In genomic region chr8:127775160-127775559, GRCm38 (mm10) we compare ENCODE assay signal across 19 mouse cellular contexts.
DNase-seq lines count a peak whose midpoint lies in the region; ATAC-seq and TF ChIP-seq lines count a peak whose summit lies in the region.
"Had no signal": no experiment of that assay in that cellular context is flagged by ENCODE, and none has a peak within 500 bp of the region (broad histone marks: within the 10 kb centered on the region; RNA-seq: fewer than 3 reads in every experiment).

No protein-coding gene starts in this region.

- no peak for ATAC-seq in hindbrain, embryonic 14.5 days (ENCODE audit: low FRiP score)
- no peak for ATAC-seq in stomach, embryonic 16.5 days (ENCODE audit: insufficient read depth, low FRiP score)
- ATAC-seq in stomach, postnatal 0 days (ENCODE audit: low FRiP score, low TSS enrichment) = no peak
- no peak for ATAC-seq in forebrain, postnatal 0 days
- ATAC-seq: liver, postnatal 0 days had no signal

- H3K36me3 ChIP-seq in hindbrain, embryonic 10.5 days = no peaks in the 10 kb centered on the region
- H3K36me3 ChIP-seq in hindbrain, embryonic 14.5 days (replicated peaks; ENCODE audit: control insufficient read depth, insufficient read depth) = no peaks in the 10 kb centered on the region
- no peaks in the 10 kb centered on the region for H3K36me3 ChIP-seq in stomach, embryonic 16.5 days (ENCODE audit: control insufficient read depth, insufficient read depth, low read length)
- no peaks in the 10 kb centered on the region for H3K36me3 ChIP-seq in stomach, postnatal 0 days (ENCODE audit: control insufficient read depth, insufficient read depth, low read length)
- no peaks in the 10 kb centered on the region for H3K36me3 ChIP-seq in forebrain, postnatal 0 days (ENCODE audit: insufficient read depth)
- H3K36me3 ChIP-seq in small intestine, adult 2 months (ENCODE audit: control insufficient read depth, insufficient read depth, low read length) = no peaks in the 10 kb centered on the region
- no peaks in the 10 kb centered on the region for H3K36me3 ChIP-seq in kidney, adult 2 months (ENCODE audit: control insufficient read depth, insufficient read depth, low read length)
- H3K36me3 ChIP-seq: embryonic facial prominence, embryonic 13.5 days; limb, embryonic 10.5 days; stomach, embryonic 15.5 days had no signal

- no peak for TF ChIP-seq POLR2A in small intestine, adult 2 months (IDR thresholded peaks at IDR 0.05; ENCODE audit: low read depth, low read length)
- no peak for TF ChIP-seq POLR2A in kidney, adult 2 months (IDR thresholded peaks at IDR 0.05; ENCODE audit: low read depth, low read length)

- WGBS in hindbrain, embryonic 10.5 days = 12% methylated on average over 1 of the region's 1 CpGs
- 13% methylated on average over 1 of the region's 1 CpGs for WGBS in hindbrain, embryonic 14.5 days
- WGBS in stomach, embryonic 16.5 days = 3% methylated on average over 1 of the region's 1 CpGs
- 10% methylated on average over 1 of the region's 1 CpGs for WGBS in stomach, postnatal 0 days
- 19% methylated on average over 1 of the region's 1 CpGs for WGBS in forebrain, postnatal 0 days
- WGBS in small intestine, adult 2 months = 14% methylated on average over 1 of the region's 1 CpGs
- WGBS in kidney, adult 2 months = 42% methylated on average over 1 of the region's 1 CpGs

- H3K9me3 ChIP-seq in hindbrain, embryonic 10.5 days = peaks cover 8% of the 10 kb centered on the region; the same call in 1 of the 2 replicates
- H3K9me3 ChIP-seq in hindbrain, embryonic 14.5 days (ENCODE audit: control insufficient read depth, low read length) = no peaks in the 10 kb centered on the region
- H3K9me3 ChIP-seq in stomach, embryonic 16.5 days (replicated peaks; ENCODE audit: control insufficient read depth, low read length) = no peaks in the 10 kb centered on the region
- no peaks in the 10 kb centered on the region for H3K9me3 ChIP-seq in stomach, postnatal 0 days (ENCODE audit: control insufficient read depth, low read length)
- H3K9me3 ChIP-seq in forebrain, postnatal 0 days (ENCODE audit: low read length) = no peaks in the 10 kb centered on the region
- H3K9me3 ChIP-seq: embryonic facial prominence, embryonic 13.5 days; limb, embryonic 10.5 days; stomach, embryonic 15.5 days had no signal

- no peak overlapping the region for H3K4me3 ChIP-seq in hindbrain, embryonic 10.5 days
- H3K4me3 ChIP-seq in hindbrain, embryonic 14.5 days (replicated peaks; ENCODE audit: low read length) = no peak overlapping the region
- H3K4me3 ChIP-seq in stomach, embryonic 16.5 days (replicated peaks; ENCODE audit: low read length) = no peak overlapping the region
- H3K4me3 ChIP-seq in stomach, postnatal 0 days (ENCODE audit: low read depth, low read length) = no peak overlapping the region
- H3K4me3 ChIP-seq in forebrain, postnatal 0 days (ENCODE audit: low read depth, low read length) = no peak overlapping the region
- H3K4me3 ChIP-seq in small intestine, adult 2 months (ENCODE audit: low read depth, low read length) = no peak overlapping the region
- H3K4me3 ChIP-seq in kidney, adult 2 months (ENCODE audit: insufficient read depth, low read depth, low read length) = no peak overlapping the region
- H3K4me3 ChIP-seq: embryonic facial prominence, embryonic 13.5 days; limb, embryonic 10.5 days; stomach, embryonic 15.5 days had no signal

- H3K27me3 ChIP-seq in hindbrain, embryonic 10.5 days (ENCODE audit: insufficient read depth, poor library complexity, severe bottlenecking) = peaks cover 9% of the 10 kb centered on the region; the same call in 1 of the 2 replicates
- H3K27me3 ChIP-seq in hindbrain, embryonic 14.5 days (ENCODE audit: control insufficient read depth, insufficient read depth, low read length) = no peaks in the 10 kb centered on the region
- H3K27me3 ChIP-seq in stomach, embryonic 16.5 days (ENCODE audit: control insufficient read depth, insufficient read depth, low read length) = no peaks in the 10 kb centered on the region
- H3K27me3 ChIP-seq in stomach, postnatal 0 days (ENCODE audit: control insufficient read depth, insufficient read depth, low read length) = no peaks in the 10 kb centered on the region
- H3K27me3 ChIP-seq in forebrain, postnatal 0 days (ENCODE audit: insufficient read depth, low read length) = no peaks in the 10 kb centered on the region
- no peaks in the 10 kb centered on the region for H3K27me3 ChIP-seq in small intestine, adult 2 months (ENCODE audit: control insufficient read depth, insufficient read depth, low read length)
- H3K27me3 ChIP-seq in kidney, adult 2 months (replicated peaks; ENCODE audit: control insufficient read depth, insufficient read depth, low read length) = no peaks in the 10 kb centered on the region
- H3K27me3 ChIP-seq: stomach, embryonic 15.5 days had no signal

- no peak overlapping the region for H3K4me2 ChIP-seq in hindbrain, embryonic 14.5 days (replicated peaks)
- no peak overlapping the region for H3K4me2 ChIP-seq in stomach, embryonic 16.5 days (ENCODE audit: low read depth, low read length)
- H3K4me2 ChIP-seq in stomach, postnatal 0 days (replicated peaks; ENCODE audit: low read depth) = no peak overlapping the region
- H3K4me2 ChIP-seq in forebrain, postnatal 0 days (ENCODE audit: low read depth) = peak overlapping the region; percentile 33; the same call in 1 of the 2 replicates
- H3K4me2 ChIP-seq: heart, embryonic 11.5 days; stomach, embryonic 15.5 days had no signal

- no peak for TF ChIP-seq EP300 in stomach, postnatal 0 days (optimal IDR thresholded peaks at IDR 0.05)

- 0 out of 2 replicates have a peak overlapping the region, but pooled peaks have one; percentile 46 for H3K27ac ChIP-seq in hindbrain, embryonic 10.5 days
- no peak overlapping the region for H3K27ac ChIP-seq in hindbrain, embryonic 14.5 days
- H3K27ac ChIP-seq in stomach, embryonic 16.5 days (ENCODE audit: low read length) = 0 out of 2 replicates have a peak overlapping the region, but pooled peaks have one; percentile 39
- no peak overlapping the region for H3K27ac ChIP-seq in stomach, postnatal 0 days (replicated peaks)
- H3K27ac ChIP-seq in forebrain, postnatal 0 days (ENCODE audit: low read depth, low read length) = 0 out of 2 replicates have a peak overlapping the region, but pooled peaks have one; percentile 42
- 0 out of 2 replicates have a peak overlapping the region, but pooled peaks have one; percentile 21 for H3K27ac ChIP-seq in small intestine, adult 2 months (ENCODE audit: insufficient read depth, low read depth, low read length)
- H3K27ac ChIP-seq in kidney, adult 2 months (ENCODE audit: insufficient read depth, low read depth, low read length) = no peak overlapping the region
- H3K27ac ChIP-seq: embryonic facial prominence, embryonic 13.5 days; limb, embryonic 10.5 days; stomach, embryonic 15.5 days had no signal

- peaks cover 43% of the 10 kb centered on the region for H3K4me1 ChIP-seq in hindbrain, embryonic 10.5 days (replicated peaks)
- H3K4me1 ChIP-seq in hindbrain, embryonic 14.5 days (replicated peaks; ENCODE audit: control insufficient read depth, insufficient read depth, low read length) = peaks cover 23% of the 10 kb centered on the region
- no peaks in the 10 kb centered on the region for H3K4me1 ChIP-seq in stomach, embryonic 16.5 days (ENCODE audit: control insufficient read depth, insufficient read depth, low read length)
- H3K4me1 ChIP-seq in stomach, postnatal 0 days (replicated peaks; ENCODE audit: control insufficient read depth, insufficient read depth) = no peaks in the 10 kb centered on the region
- peaks cover 14% of the 10 kb centered on the region; the same call in 1 of the 2 replicates for H3K4me1 ChIP-seq in forebrain, postnatal 0 days (ENCODE audit: insufficient read depth)
- H3K4me1 ChIP-seq in small intestine, adult 2 months (ENCODE audit: control insufficient read depth, insufficient read depth, insufficient read length, low read length) = no peaks in the 10 kb centered on the region
- no peaks in the 10 kb centered on the region for H3K4me1 ChIP-seq in kidney, adult 2 months (ENCODE audit: control insufficient read depth, insufficient read depth, low read length)
- H3K4me1 ChIP-seq: stomach, embryonic 15.5 days had no signal

- TF ChIP-seq CTCF in stomach, postnatal 0 days (IDR thresholded peaks at IDR 0.05; ENCODE audit: low read depth) = no peak
- no peak for TF ChIP-seq CTCF in forebrain, postnatal 0 days (IDR thresholded peaks at IDR 0.05; ENCODE audit: low read depth)
- TF ChIP-seq CTCF in small intestine, adult 2 months (IDR thresholded peaks at IDR 0.05; ENCODE audit: extremely low read depth, insufficient read length, insufficient replicate concordance, low read depth, low read length) = no peak
- TF ChIP-seq CTCF in kidney, adult 2 months (conservative IDR thresholded peaks at IDR 0.05; ENCODE audit: insufficient read depth, insufficient read length, low read depth, low read length) = no peak

- DNase-seq in hindbrain, embryonic 10.5 days (ENCODE audit: low spot score) = peak; percentile 10
- no peak for DNase-seq in hindbrain, embryonic 14.5 days (ENCODE audit: low spot score)
- DNase-seq in stomach, postnatal 0 days (ENCODE audit: low spot score) = no peak
- DNase-seq in forebrain, postnatal 0 days = no peak
- DNase-seq in kidney, adult 2 months = no peak
- no peak for DNase-seq in lung, postnatal 14 days
- DNase-seq: B cell, adult 2 months; cerebellum, adult 2 months; kidney, adult 8-10 months; kidney, postnatal 14 days; liver, postnatal 0 days; lung, postnatal 10 days; thymus, postnatal 25 days had no signal

- H3K9ac ChIP-seq in hindbrain, embryonic 14.5 days = no peak overlapping the region
- H3K9ac ChIP-seq in stomach, embryonic 16.5 days (ENCODE audit: low read length) = no peak overlapping the region
- no peak overlapping the region for H3K9ac ChIP-seq in stomach, postnatal 0 days (ENCODE audit: low read length)
- no peak overlapping the region for H3K9ac ChIP-seq in forebrain, postnatal 0 days
- H3K9ac ChIP-seq: embryonic facial prominence, embryonic 13.5 days; liver, postnatal 0 days; stomach, embryonic 15.5 days had no signal

Comparison
In these comparisons a context has a peak if more than half of its experiments do, and no peak if none do; other contexts are left out.
1. H3K27ac ChIP-seq: peak in hindbrain, embryonic 10.5 days (single experiment), stomach, embryonic 16.5 days (single experiment), forebrain, postnatal 0 days (single experiment) and small intestine, adult 2 months (single experiment); none in hindbrain, embryonic 14.5 days (single experiment), stomach, postnatal 0 days (single experiment) and kidney, adult 2 months (single experiment).